ENCODE assay signal across 8 mouse cellular contexts in genomic region chr13:21734010-21734905, GRCm38 (mm10). TPM values are rescaled to one million over a fixed set of nuclear protein-coding genes. Genes with fewer than 3 reads are reported as not detected.
DNase-seq lines count a peak whose midpoint lies in the region; ATAC-seq and TF ChIP-seq lines count a peak whose summit lies in the region.

No protein-coding gene starts in this region.

- WGBS in heart, embryonic 12.5 days = under 1% methylated on average over 21 of the region's 21 CpGs
- WGBS in kidney, embryonic 15.5 days = under 1% methylated on average over 21 of the region's 21 CpGs
- 1% methylated on average over 21 of the region's 21 CpGs for WGBS in liver, embryonic 14.5 days (ENCODE audit: insufficient replicate concordance)
- 1% methylated on average over 21 of the region's 21 CpGs for WGBS in thymus, adult 2 months

- H3K27me3 ChIP-seq in E14TG2a.4 (ENCODE audit: insufficient read depth, low read length) = 0 out of 2 replicates have a peak, but pooled peaks cover 5% of the 10 kb centered on the region
- H3K27me3 ChIP-seq in heart, embryonic 12.5 days (replicated peaks) = no peaks in the 10 kb centered on the region
- H3K27me3 ChIP-seq in kidney, embryonic 15.5 days = no peaks in the 10 kb centered on the region
- H3K27me3 ChIP-seq in liver, embryonic 14.5 days (ENCODE audit: control insufficient read depth, insufficient read depth, low read length) = no peaks in the 10 kb centered on the region
- no peaks in the 10 kb centered on the region for H3K27me3 ChIP-seq in thymus, adult 2 months (ENCODE audit: control insufficient read depth, insufficient read depth, low read length)

- peak; percentile 86 for TF ChIP-seq CTCF in E14TG2a.4 (conservative IDR thresholded peaks at IDR 0.05; ENCODE audit: low read length)
- peak; percentile 88; the same call in 1 of the 2 replicates for TF ChIP-seq CTCF in brain, embryonic 14.5 days (IDR thresholded peaks at IDR 0.05; ENCODE audit: borderline replicate concordance, extremely low read depth, insufficient read depth, insufficient read length)
- peak; percentile 93 for TF ChIP-seq CTCF in liver, embryonic 14.5 days (IDR thresholded peaks at IDR 0.05; ENCODE audit: low read depth)
- TF ChIP-seq CTCF in thymus, adult 2 months (IDR thresholded peaks at IDR 0.05; ENCODE audit: borderline replicate concordance, control insufficient read depth, extremely low read depth, insufficient read depth, low read length, poor library complexity) = no peak

- TF ChIP-seq EP300 in liver, embryonic 14.5 days (IDR thresholded peaks at IDR 0.05; ENCODE audit: low read depth) = 0 out of 2 replicates have a peak, but pooled peaks have one; percentile 38

- H3K9ac ChIP-seq in heart, embryonic 12.5 days = peak overlapping the region; percentile 77
- peak overlapping the region; percentile 56 for H3K9ac ChIP-seq in kidney, embryonic 15.5 days
- H3K9ac ChIP-seq in liver, embryonic 14.5 days (replicated peaks) = peak overlapping the region; percentile 90

- peaks cover 16% of the 10 kb centered on the region for H3K9me3 ChIP-seq in E14TG2a.4 (ENCODE audit: low read length)
- H3K9me3 ChIP-seq in heart, embryonic 12.5 days (replicated peaks) = no peaks in the 10 kb centered on the region
- H3K9me3 ChIP-seq in kidney, embryonic 15.5 days (replicated peaks) = no peaks in the 10 kb centered on the region
- no peaks in the 10 kb centered on the region for H3K9me3 ChIP-seq in liver, embryonic 14.5 days (ENCODE audit: control insufficient read depth, low read length)

- H3K4me3 ChIP-seq in E14TG2a.4 (replicated peaks; ENCODE audit: low read length) = peak overlapping the region; percentile 70
- H3K4me3 ChIP-seq in heart, embryonic 12.5 days = peak overlapping the region; percentile 59
- peak overlapping the region; percentile 47 for H3K4me3 ChIP-seq in kidney, embryonic 15.5 days (replicated peaks)
- peak overlapping the region; percentile 56 to 59 for H3K4me3 ChIP-seq in liver, embryonic 14.5 days (ENCODE audit: insufficient read depth in 1 of 2, low read depth in 2 of 2, low read length in 2 of 2)
- peak overlapping the region; percentile 45 for H3K4me3 ChIP-seq in thymus, adult 2 months (ENCODE audit: control insufficient read depth, insufficient read depth, low read length)

- ATAC-seq in erythroblast, adult 5-6 weeks (replicated peaks; ENCODE audit: low FRiP score, poor library complexity, severe bottlenecking) = peak; percentile 66
- peak; percentile 78 for ATAC-seq in heart, embryonic 12.5 days (ENCODE audit: insufficient number of reproducible peaks, low FRiP score)
- peak; percentile 82 for ATAC-seq in kidney, embryonic 15.5 days (replicated peaks; ENCODE audit: low FRiP score)
- ATAC-seq in liver, embryonic 14.5 days (ENCODE audit: insufficient read depth) = peak; percentile 60

- TF ChIP-seq POLR2A in brain, embryonic 14.5 days (IDR thresholded peaks at IDR 0.05; ENCODE audit: borderline replicate concordance, extremely low read depth, insufficient read depth, insufficient read length, poor library complexity, severe bottlenecking) = no peak
- TF ChIP-seq POLR2A in thymus, adult 2 months (IDR thresholded peaks at IDR 0.05; ENCODE audit: control insufficient read depth, extremely low read depth, insufficient read depth, low read length, poor library complexity) = no peak

- peaks cover 19% of the 10 kb centered on the region for H3K4me1 ChIP-seq in E14TG2a.4 (replicated peaks; ENCODE audit: low read depth, low read length)
- H3K4me1 ChIP-seq in heart, embryonic 12.5 days (replicated peaks) = peaks cover 8% of the 10 kb centered on the region
- H3K4me1 ChIP-seq in kidney, embryonic 15.5 days = peaks cover 22% of the 10 kb centered on the region
- H3K4me1 ChIP-seq in liver, embryonic 14.5 days (replicated peaks; ENCODE audit: control insufficient read depth in 2 of 2, insufficient read depth in 2 of 2, low read length in 1 of 2) = peaks cover 0 to 7% of the 10 kb centered on the region in 2 experiments; a peak in 3 of 4 replicates
- H3K4me1 ChIP-seq in thymus, adult 2 months (replicated peaks; ENCODE audit: control insufficient read depth, insufficient read depth, low read length) = peaks cover 6% of the 10 kb centered on the region; the same call in 1 of the 2 replicates

- DNase-seq in brain, embryonic 14.5 days (ENCODE audit: low read depth) = peak; percentile 97
- DNase-seq in liver, embryonic 14.5 days (ENCODE audit: low read depth in 3 of 3, low spot score in 3 of 3) = peak; percentile 82 to 84 (median 82)
- DNase-seq in neural tube, embryonic 10.5 days (ENCODE audit: extremely low spot score, low spot score) = peak; percentile 88
- DNase-seq in thymus, adult 2 months = peak; percentile 79

- no peaks in the 10 kb centered on the region for H3K36me3 ChIP-seq in E14TG2a.4 (ENCODE audit: insufficient read depth, low read length)
- H3K36me3 ChIP-seq in heart, embryonic 12.5 days = no peaks in the 10 kb centered on the region
- H3K36me3 ChIP-seq in kidney, embryonic 15.5 days = 0 out of 2 replicates have a peak, but pooled peaks cover 2% of the 10 kb centered on the region
- H3K36me3 ChIP-seq in liver, embryonic 14.5 days (replicated peaks; ENCODE audit: control insufficient read depth, insufficient read depth, low read depth) = no peaks in the 10 kb centered on the region
- no peaks in the 10 kb centered on the region for H3K36me3 ChIP-seq in thymus, adult 2 months (ENCODE audit: control insufficient read depth, insufficient read depth, low read length)

- peak overlapping the region; percentile 77 for H3K4me2 ChIP-seq in heart, embryonic 12.5 days
- H3K4me2 ChIP-seq in kidney, embryonic 15.5 days = peak overlapping the region; percentile 62
- H3K4me2 ChIP-seq in liver, embryonic 14.5 days (ENCODE audit: low read depth) = peak overlapping the region; percentile 76

- H3K27ac ChIP-seq in heart, embryonic 12.5 days (ENCODE audit: poor library complexity, severe bottlenecking) = peak overlapping the region; percentile 94
- peak overlapping the region; percentile 98 for H3K27ac ChIP-seq in kidney, embryonic 15.5 days
- peak overlapping the region; percentile 92 for H3K27ac ChIP-seq in liver, embryonic 14.5 days
- H3K27ac ChIP-seq in thymus, adult 2 months (ENCODE audit: control insufficient read depth, insufficient read depth, low read length) = peak overlapping the region; percentile 94

RNA-seq across cellular contexts. Expression of gene Hist1h4j, which starts 0.6 kb away (rescaled TPM):
- polyA plus RNA-seq in brain, embryonic 14.5 days (2012; rRNA removed) = 17.8 and 19.9 TPM in 2 replicates
- not detected in 2 replicates for total RNA-seq in erythroblast, adult 5-6 weeks (2015; ENCODE audit: low replicate concordance)
- total RNA-seq in erythroblast, adult 5-6 weeks (2017; ENCODE audit: low replicate concordance) = 148 and 152 TPM in 2 replicates
- polyA plus RNA-seq in heart, embryonic 12.5 days (2016; fragmentation: Nextera tagmentation; extraction: Ambion mirVana) = 0.31 and 0.68 TPM in 2 replicates
- 0.91 and 1.9 TPM in 2 replicates for polyA plus RNA-seq in kidney, embryonic 15.5 days (2015; fragmentation: Nextera tagmentation; extraction: Ambion mirVana)
- polyA plus RNA-seq in liver, embryonic 14.5 days (2012; rRNA removed) = 24.0 and 29.5 TPM in 2 replicates
- 0.52 and 1.1 TPM in 2 replicates for polyA plus RNA-seq in liver, embryonic 14.5 days (2014; fragmentation: Nextera tagmentation; extraction: Ambion mirVana)
- polyA plus RNA-seq in thymus, adult 2 months (2012; rRNA removed) = 60.3 and 64.6 TPM in 2 replicates

RNA-seq across cellular contexts. Expression of gene Hist1h2bm, which starts 12.4 kb away (rescaled TPM):
- 17.0 and 18.2 TPM in 2 replicates for polyA plus RNA-seq in brain, embryonic 14.5 days (2012; rRNA removed)
- total RNA-seq in erythroblast, adult 5-6 weeks (2015; ENCODE audit: low replicate concordance) = 65.8 and 82.8 TPM in 2 replicates
- total RNA-seq in erythroblast, adult 5-6 weeks (2017; ENCODE audit: low replicate concordance) = 254 and 277 TPM in 2 replicates
- polyA plus RNA-seq in heart, embryonic 12.5 days (2016; fragmentation: Nextera tagmentation; extraction: Ambion mirVana) = 1.4 and 2.5 TPM in 2 replicates
- polyA plus RNA-seq in kidney, embryonic 15.5 days (2015; fragmentation: Nextera tagmentation; extraction: Ambion mirVana) = 4.6 and 5.2 TPM in 2 replicates
- polyA plus RNA-seq in liver, embryonic 14.5 days (2012; rRNA removed) = 18.2 and 36.3 TPM in 2 replicates
- 4.0 and 5.0 TPM in 2 replicates for polyA plus RNA-seq in liver, embryonic 14.5 days (2014; fragmentation: Nextera tagmentation; extraction: Ambion mirVana)
- polyA plus RNA-seq in thymus, adult 2 months (2012; rRNA removed) = 76.1 and 110 TPM in 2 replicates

RNA-seq across cellular contexts. Expression of gene Hist1h4k, which starts 16.0 kb away (rescaled TPM):
- polyA plus RNA-seq in brain, embryonic 14.5 days (2012; rRNA removed) = 20.2 and 29.6 TPM in 2 replicates
- 10.4 and 16.9 TPM in 2 replicates for total RNA-seq in erythroblast, adult 5-6 weeks (2015; ENCODE audit: low replicate concordance)
- total RNA-seq in erythroblast, adult 5-6 weeks (2017; ENCODE audit: low replicate concordance) = 714 and 903 TPM in 2 replicates
- 0.80 TPM in 1 of 2 replicates, not detected in the other for polyA plus RNA-seq in heart, embryonic 12.5 days (2016; fragmentation: Nextera tagmentation; extraction: Ambion mirVana)
- 2.5 and 5.4 TPM in 2 replicates for polyA plus RNA-seq in kidney, embryonic 15.5 days (2015; fragmentation: Nextera tagmentation; extraction: Ambion mirVana)
- 16.2 and 32.8 TPM in 2 replicates for polyA plus RNA-seq in liver, embryonic 14.5 days (2012; rRNA removed)
- 2.7 and 5.5 TPM in 2 replicates for polyA plus RNA-seq in liver, embryonic 14.5 days (2014; fragmentation: Nextera tagmentation; extraction: Ambion mirVana)
- 257 and 302 TPM in 2 replicates for polyA plus RNA-seq in thymus, adult 2 months (2012; rRNA removed)

RNA-seq across cellular contexts. Expression of gene Hist1h3h, which starts 16.8 kb away (rescaled TPM):
- 39.0 and 49.4 TPM in 2 replicates for polyA plus RNA-seq in brain, embryonic 14.5 days (2012; rRNA removed)
- total RNA-seq in erythroblast, adult 5-6 weeks (2015; ENCODE audit: low replicate concordance) = 16.7 TPM in 1 of 2 replicates, not detected in the other
- 69.1 and 159 TPM in 2 replicates for total RNA-seq in erythroblast, adult 5-6 weeks (2017; ENCODE audit: low replicate concordance)
- polyA plus RNA-seq in heart, embryonic 12.5 days (2016; fragmentation: Nextera tagmentation; extraction: Ambion mirVana) = 2.0 TPM in 2 replicates
- polyA plus RNA-seq in kidney, embryonic 15.5 days (2015; fragmentation: Nextera tagmentation; extraction: Ambion mirVana) = 14.2 and 15.6 TPM in 2 replicates
- polyA plus RNA-seq in liver, embryonic 14.5 days (2012; rRNA removed) = 31.3 and 51.5 TPM in 2 replicates
- 4.7 and 7.9 TPM in 2 replicates for polyA plus RNA-seq in liver, embryonic 14.5 days (2014; fragmentation: Nextera tagmentation; extraction: Ambion mirVana)
- polyA plus RNA-seq in thymus, adult 2 months (2012; rRNA removed) = 670 and 733 TPM in 2 replicates

RNA-seq across cellular contexts. Expression of gene Hist1h2ai, which starts 18.0 kb away (rescaled TPM):
- polyA plus RNA-seq in brain, embryonic 14.5 days (2012; rRNA removed) = 14.3 and 24.3 TPM in 2 replicates
- 6.1 TPM in 1 of 2 replicates, not detected in the other for total RNA-seq in erythroblast, adult 5-6 weeks (2015; ENCODE audit: low replicate concordance)
- 1,027 and 1,342 TPM in 2 replicates for total RNA-seq in erythroblast, adult 5-6 weeks (2017; ENCODE audit: low replicate concordance)
- 5.4 and 6.6 TPM in 2 replicates for polyA plus RNA-seq in heart, embryonic 12.5 days (2016; fragmentation: Nextera tagmentation; extraction: Ambion mirVana)
- polyA plus RNA-seq in kidney, embryonic 15.5 days (2015; fragmentation: Nextera tagmentation; extraction: Ambion mirVana) = 29.5 and 35.5 TPM in 2 replicates
- 6.9 and 22.2 TPM in 2 replicates for polyA plus RNA-seq in liver, embryonic 14.5 days (2012; rRNA removed)
- 15.0 and 22.5 TPM in 2 replicates for polyA plus RNA-seq in liver, embryonic 14.5 days (2014; fragmentation: Nextera tagmentation; extraction: Ambion mirVana)
- 227 and 343 TPM in 2 replicates for polyA plus RNA-seq in thymus, adult 2 months (2012; rRNA removed)

Comparison
In these comparisons a context has a peak if more than half of its experiments do, and no peak if none do; other contexts are left out.
1. Peak in every context shown above with its lines: DNase-seq, ATAC-seq, H3K4me3 ChIP-seq and H3K27ac ChIP-seq.